Mouse (Mus musculus) heart, postnatal 0 days (tissue): ENCODE results near the gene Hist1h4m.
"Not testable (repeated sequence)": the region's sequence is repeated elsewhere in the genome, so short reads cannot be mapped to it uniquely, and the experiment has no call there.

Source experiments
- CTCF ChIP-seq: IDR thresholded peaks from 2 replicates; pipeline ENCODE4 v1.5.1; 2016; ENCODE audit warnings: antibody characterized with exemption, control low read depth, low read depth
- EP300 ChIP-seq: IDR thresholded peaks from 2 replicates; pipeline ENCODE4 v1.6.1; 2016; ENCODE audit warnings: antibody characterized with exemption, low read depth

DNA sequence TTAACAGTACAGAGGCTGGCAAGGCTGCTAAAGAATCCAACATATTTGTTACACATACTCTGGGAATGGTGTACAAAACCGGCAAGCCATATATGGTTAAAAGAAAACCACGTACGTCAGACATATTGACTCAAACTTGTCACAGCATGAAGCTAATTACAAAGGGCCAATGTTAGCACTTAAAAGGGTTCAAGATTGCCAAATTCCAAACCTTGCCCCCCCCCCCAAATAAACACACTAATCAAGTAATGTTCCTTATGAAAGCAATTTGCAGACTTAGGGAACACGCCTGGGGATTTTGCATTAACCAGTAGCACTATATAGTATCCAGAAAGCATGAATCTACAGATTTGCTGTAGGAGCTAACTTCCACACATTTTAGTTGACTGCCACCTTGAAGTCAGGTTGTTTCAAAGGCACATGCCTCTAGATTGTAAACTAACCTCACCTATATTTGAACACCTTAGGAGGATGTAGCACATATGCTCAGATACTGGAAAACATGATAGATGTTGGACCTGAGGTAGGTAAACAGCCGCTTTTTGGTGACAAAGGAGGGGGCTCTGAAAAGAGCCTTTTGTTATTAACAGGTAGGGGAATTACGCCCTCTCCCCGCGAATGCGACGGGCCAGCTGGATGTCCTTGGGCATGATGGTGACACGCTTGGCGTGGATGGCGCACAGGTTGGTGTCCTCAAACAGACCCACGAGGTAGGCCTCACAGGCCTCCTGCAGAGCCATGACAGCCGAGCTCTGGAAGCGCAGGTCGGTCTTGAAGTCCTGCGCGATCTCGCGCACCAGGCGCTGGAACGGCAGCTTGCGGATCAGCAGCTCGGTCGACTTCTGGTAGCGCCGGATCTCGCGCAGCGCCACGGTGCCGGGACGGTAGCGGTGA, 28.9 kb upstream of the Hist1h4m start:
- TF ChIP-seq CTCF, EP300: not testable (repeated sequence)
